Mouse (Mus musculus) hindbrain, embryonic 16.5 days (tissue): ENCODE data around the gene Tor4a. TPM values are rescaled to one million over a fixed set of nuclear protein-coding genes. Genes with fewer than 3 reads are reported as not detected.

Experiments
- ATAC-seq: fragments of 200-750 bp; cut with Nextera tagmentation; 2 replicates; pipeline ENCODE4 v1.8.0; 2017; ENCODE audit warnings: moderate TSS enrichment, moderate library complexity
- H3K27ac ChIP-seq: fragments of 300-500 bp; sonication (generic); 2 replicates; pipeline ENCODE4 v1.5.1; 2014; ENCODE audit warnings: low read depth, mild to moderate bottlenecking, control low read depth, low read length, moderate library complexity
- H3K27me3 ChIP-seq: fragments of 300-500 bp; sonication (generic); replicated peaks from 2 replicates; pipeline ENCODE4 v1.6.1; 2014; ENCODE audit warnings: low read length; ENCODE audit not compliant: control insufficient read depth, insufficient read depth
- H3K36me3 ChIP-seq: fragments of 300-500 bp; sonication (generic); 2 replicates; pipeline ENCODE4 v1.6.1; 2014; ENCODE audit warnings: mild to moderate bottlenecking, low read length, moderate library complexity, mixed read lengths; ENCODE audit not compliant: control insufficient read depth, insufficient read depth
- H3K4me1 ChIP-seq: fragments of 300-500 bp; sonication (generic); 2 replicates; pipeline ENCODE4 v1.6.1; 2014; ENCODE audit warnings: low read depth, low read length; ENCODE audit not compliant: control insufficient read depth, insufficient read depth
- H3K4me2 ChIP-seq: fragments of 300-500 bp; sonication (generic); 2 replicates; pipeline ENCODE4 v1.6.1; 2014; ENCODE audit warnings: mild to moderate bottlenecking, low read length, control low read depth, moderate library complexity
- H3K4me3 ChIP-seq: fragments of 300-500 bp; sonication (generic); 2 replicates; pipeline ENCODE4 v1.5.1; 2014; ENCODE audit warnings: mild to moderate bottlenecking, low read length, control low read depth, moderate library complexity
- H3K9ac ChIP-seq: fragments of 300-500 bp; sonication (generic); 2 replicates; pipeline ENCODE4 v1.6.1; 2014; ENCODE audit warnings: low read depth, mild to moderate bottlenecking, control low read depth, low read length, moderate library complexity
- H3K9me3 ChIP-seq: fragments of 300-500 bp; sonication (generic); 2 replicates; pipeline ENCODE4 v1.6.1; 2014; ENCODE audit warnings: mild to moderate bottlenecking, low read length, moderate library complexity; ENCODE audit not compliant: control insufficient read depth
- WGBS: fragments of 180-500 bp; shearing (Covaris S2); extraction: QIAGEN DNeasy Blood & Tissue Kit; methylation state at CpG from one replicate; pipeline ENCODE4 v1.1.7; 2014; 5-methylcytosine and 5-hydroxymethylcytosine counted together
- polyA plus RNA-seq: library from polyadenylated mRNA; unstranded; fragments of >200 nt; fragmentation: Nextera tagmentation; extraction: Ambion mirVana; gene quantifications from 2 replicates; pipeline ENCODE4 v1.2.1, GENCODE M21; 2015

Gene Tor4a
- polyA plus RNA-seq, 1 experiment from 2014 or later: 2.1 TPM

DNA sequence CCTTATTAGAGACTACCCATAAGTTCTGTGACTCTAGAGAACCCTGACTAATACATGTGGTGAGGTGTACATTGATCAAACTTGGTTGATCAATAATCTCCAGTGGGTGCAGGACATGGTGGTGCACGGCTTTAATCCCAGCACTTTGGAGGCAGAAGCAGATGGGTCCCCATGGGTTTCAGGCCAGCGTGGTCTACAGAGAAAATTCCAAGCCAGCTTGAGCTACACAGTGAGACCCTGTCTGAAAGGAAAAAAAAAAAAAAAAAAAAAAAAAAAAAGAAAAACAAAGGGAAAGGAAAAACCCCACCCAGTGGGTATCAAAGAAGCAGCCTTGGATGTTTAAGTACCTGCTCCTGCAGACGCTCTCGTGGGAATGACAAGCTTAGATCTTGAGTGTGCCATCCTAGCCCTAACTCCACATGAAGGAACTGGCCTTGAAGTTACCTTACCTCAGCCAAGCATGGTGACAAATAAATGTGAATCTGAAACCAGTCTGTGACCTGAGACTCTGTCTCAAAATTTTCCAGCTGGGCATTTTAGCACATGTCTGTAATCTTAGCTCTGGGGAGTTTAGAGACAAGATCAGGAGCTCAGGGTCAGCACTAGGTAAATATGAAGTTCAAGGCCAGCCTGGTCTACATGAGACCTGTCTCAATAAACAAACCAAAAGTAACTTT is 45.3 kb downstream of the Tor4a start:
- no peak overlapping the region for H3K4me2 ChIP-seq
- H3K27me3 ChIP-seq: no peaks in the 10 kb centered on the region
- H3K27ac ChIP-seq: no peak overlapping the region
- H3K9ac ChIP-seq: no peak overlapping the region
- no peaks in the 10 kb centered on the region for H3K4me1 ChIP-seq
- 72% methylated on average over 4 of the region's 4 CpGs for WGBS
- H3K9me3 ChIP-seq: no peaks in the 10 kb centered on the region
- H3K4me3 ChIP-seq: no peak overlapping the region
- no peaks in the 10 kb centered on the region for H3K36me3 ChIP-seq
- no peak for ATAC-seq

DNA sequence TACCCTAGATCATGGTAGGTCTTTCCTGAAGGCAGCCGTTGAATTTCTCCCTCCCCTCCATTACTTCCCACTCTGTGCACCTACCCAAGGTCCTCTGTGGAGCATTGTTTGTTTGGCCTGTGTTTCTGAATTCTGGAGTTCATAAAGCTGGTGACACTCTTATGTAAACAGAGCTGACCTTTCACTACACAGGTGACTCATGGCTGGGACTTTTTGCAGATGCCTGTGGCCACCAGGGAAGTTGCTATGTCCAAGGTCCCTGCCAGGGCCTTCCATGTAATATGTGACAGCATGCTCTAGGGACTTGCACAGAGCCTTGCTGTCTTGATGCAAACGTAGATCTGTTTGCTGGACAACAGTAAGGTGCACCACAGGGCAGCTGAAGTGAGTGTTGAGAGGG is 47.0 kb downstream of the Tor4a start:
- no peak for ATAC-seq
- Histone ChIP-seq H3K27ac (no peak overlapping the region), H3K4me3 (no peak overlapping the region), H3K4me1 (no peaks in the 10 kb centered on the region), H3K36me3 (no peaks in the 10 kb centered on the region), H3K27me3 (no peaks in the 10 kb centered on the region), H3K9me3 (no peaks in the 10 kb centered on the region), H3K4me2 (no peak overlapping the region), H3K9ac (no peak overlapping the region)
- 73% methylated on average over 2 of the region's 2 CpGs for WGBS

DNA sequence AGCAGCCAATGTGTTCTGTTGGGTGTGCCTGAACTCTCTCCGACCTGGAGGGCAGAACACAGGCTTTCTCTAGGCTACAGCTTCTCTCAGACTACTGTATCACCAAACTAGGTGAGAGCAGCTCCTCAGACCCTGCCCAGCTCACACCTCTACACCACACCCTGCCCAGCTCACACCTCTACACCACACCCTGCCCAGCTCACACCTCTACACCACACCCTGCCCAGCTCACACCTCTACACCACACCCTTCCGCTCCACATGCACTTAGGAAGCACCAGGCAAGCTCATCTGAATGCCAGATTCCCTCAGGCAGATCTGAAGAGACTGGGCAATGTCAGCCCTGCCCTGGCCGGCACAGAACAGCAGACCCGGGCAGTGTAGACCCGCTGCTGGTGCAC is 48.8 kb downstream of the Tor4a start:
- Histone ChIP-seq H3K9me3 (no peaks in the 10 kb centered on the region), H3K4me1 (no peaks in the 10 kb centered on the region), H3K27me3 (no peaks in the 10 kb centered on the region), H3K36me3 (no peaks in the 10 kb centered on the region), H3K4me2 (no peak overlapping the region), H3K9ac (no peak overlapping the region), H3K4me3 (no peak overlapping the region), H3K27ac (no peak overlapping the region)
- ATAC-seq: no peak
- 90% methylated on average over 5 of the region's 5 CpGs for WGBS

DNA sequence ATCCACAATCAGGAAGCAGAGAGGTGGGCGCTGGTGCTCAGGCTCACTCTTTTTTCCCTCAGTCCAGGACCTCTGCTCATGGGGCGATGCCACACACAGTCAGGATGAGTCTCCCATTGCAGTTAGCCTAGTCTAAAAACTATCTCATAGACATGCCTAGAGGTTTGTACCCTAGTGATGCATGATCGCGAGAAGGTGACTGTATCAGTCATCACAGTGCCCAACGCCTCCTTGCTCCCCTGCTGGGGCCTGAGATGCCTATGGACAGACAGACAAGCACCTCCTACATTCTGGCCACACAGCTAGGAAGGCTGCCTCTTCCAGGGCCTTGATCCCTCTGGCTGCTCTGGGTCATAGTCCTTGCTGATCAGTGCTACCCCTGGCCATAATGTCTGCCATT is 49.3 kb downstream of the Tor4a start:
- no peaks in the 10 kb centered on the region for H3K9me3 ChIP-seq
- H3K36me3 ChIP-seq: no peaks in the 10 kb centered on the region
- WGBS: 75% methylated on average over 5 of the region's 5 CpGs
- no peak for ATAC-seq
- H3K27me3 ChIP-seq: no peaks in the 10 kb centered on the region
- H3K4me2 ChIP-seq: no peak overlapping the region
- H3K4me3 ChIP-seq: no peak overlapping the region
- H3K4me1 ChIP-seq: no peaks in the 10 kb centered on the region
- H3K9ac ChIP-seq: no peak overlapping the region
- no peak overlapping the region for H3K27ac ChIP-seq

DNA sequence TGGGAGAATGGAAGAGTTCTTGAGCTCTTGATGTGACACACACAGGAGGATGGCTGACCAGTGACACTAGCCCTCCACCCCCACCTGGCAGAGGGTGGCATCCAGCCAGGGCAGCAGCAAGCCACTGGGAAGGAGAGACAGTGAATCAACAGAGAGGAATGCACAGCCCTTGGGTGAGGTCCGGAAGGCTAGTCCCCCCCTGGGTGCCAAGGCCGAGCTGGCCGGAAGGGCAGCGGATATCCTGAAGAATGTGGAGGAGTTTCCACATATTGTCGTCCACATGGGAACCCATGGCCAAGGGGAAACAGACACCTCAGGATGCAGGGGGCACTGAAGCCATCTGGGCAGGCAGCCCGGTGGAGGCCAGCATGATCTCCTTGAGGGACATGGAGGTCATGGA is 51.3 kb downstream of the Tor4a start:
- no peak overlapping the region for H3K9ac ChIP-seq
- no peaks in the 10 kb centered on the region for H3K9me3 ChIP-seq
- H3K4me2 ChIP-seq: no peak overlapping the region
- H3K36me3 ChIP-seq: no peaks in the 10 kb centered on the region
- no peak overlapping the region for H3K27ac ChIP-seq
- H3K4me1 ChIP-seq: no peaks in the 10 kb centered on the region
- ATAC-seq: no peak
- WGBS: 84% methylated on average over 6 of the region's 6 CpGs
- no peak overlapping the region for H3K4me3 ChIP-seq
- no peaks in the 10 kb centered on the region for H3K27me3 ChIP-seq

Other genes with a start within 250 kb of the Tor4a start
- 5.4 and 14.6 TPM in 2 replicates for gene Zmynd19, start 247.1 kb downstream of the Tor4a start, polyA plus RNA-seq
- gene Dph7, start 234.5 kb downstream of the Tor4a start, polyA plus RNA-seq: 36.5 and 39.0 TPM in 2 replicates
- gene Mrpl41, start 221.8 kb downstream of the Tor4a start, polyA plus RNA-seq: 159 and 182 TPM in 2 replicates
- 2.2 and 3.4 TPM in 2 replicates for gene Pnpla7, start 220.9 kb downstream of the Tor4a start, polyA plus RNA-seq
- 173 and 174 TPM in 2 replicates for gene Nsmf, start 142.5 kb downstream of the Tor4a start, polyA plus RNA-seq
- not detected in 2 replicates for gene Entpd8, start 116.6 kb downstream of the Tor4a start, polyA plus RNA-seq
- gene Noxa1, start 101.7 kb downstream of the Tor4a start, polyA plus RNA-seq: not detected in 2 replicates
- gene Nrarp, start 16.1 kb downstream of the Tor4a start, polyA plus RNA-seq: 13.6 and 16.3 TPM in 2 replicates
- 105 and 112 TPM in 2 replicates for gene Nelfb, start 14.6 kb upstream of the Tor4a start, polyA plus RNA-seq
- gene Stpg3, start 17.8 kb upstream of the Tor4a start, polyA plus RNA-seq: not detected in 2 replicates
- gene Fam166a, start 21.9 kb upstream of the Tor4a start, polyA plus RNA-seq: 0.39 and 1.0 TPM in 2 replicates
- 486 and 553 TPM in 2 replicates for gene Tubb4b, start 27.8 kb upstream of the Tor4a start, polyA plus RNA-seq
- not detected in 2 replicates for gene Slc34a3, start 37.5 kb upstream of the Tor4a start, polyA plus RNA-seq
- not detected in 2 replicates for gene Rnf224, start 39.9 kb upstream of the Tor4a start, polyA plus RNA-seq
- gene Rnf208, start 45.4 kb upstream of the Tor4a start, polyA plus RNA-seq: 166 and 207 TPM in 2 replicates
- gene Cysrt1, start 45.6 kb upstream of the Tor4a start, polyA plus RNA-seq: 0.24 TPM in 1 of 2 replicates, not detected in the other
- 4.2 and 5.1 TPM in 2 replicates for gene AL732309.1, start 50.0 kb upstream of the Tor4a start, polyA plus RNA-seq
- 15.8 and 16.6 TPM in 2 replicates for gene Tmem203, start 58.6 kb upstream of the Tor4a start, polyA plus RNA-seq
- 20.3 TPM in 2 replicates for gene Tprn, start 65.7 kb upstream of the Tor4a start, polyA plus RNA-seq
- gene Ssna1, start 75.6 kb upstream of the Tor4a start, polyA plus RNA-seq: 181 and 183 TPM in 2 replicates
- gene Anapc2, start 75.6 kb upstream of the Tor4a start, polyA plus RNA-seq: 137 and 147 TPM in 2 replicates
- not detected in 2 replicates for gene Tmem210, start 91.3 kb upstream of the Tor4a start, polyA plus RNA-seq
- gene Lrrc26, start 93.0 kb upstream of the Tor4a start, polyA plus RNA-seq: 0.12 and 0.13 TPM in 2 replicates
- 56.9 and 65.8 TPM in 2 replicates for gene Grin1, start 122.3 kb upstream of the Tor4a start, polyA plus RNA-seq
- gene Man1b1, start 135.5 kb upstream of the Tor4a start, polyA plus RNA-seq: 41.6 and 48.3 TPM in 2 replicates
- gene Dpp7, start 159.5 kb upstream of the Tor4a start, polyA plus RNA-seq: 26.4 and 27.8 TPM in 2 replicates
- gene Uap1l1, start 168.8 kb upstream of the Tor4a start, polyA plus RNA-seq: 8.8 and 10.9 TPM in 2 replicates
- 15.7 and 17.2 TPM in 2 replicates for gene Sapcd2, start 175.4 kb upstream of the Tor4a start, polyA plus RNA-seq
- gene Entpd2, start 199.0 kb upstream of the Tor4a start, polyA plus RNA-seq: 6.7 and 7.4 TPM in 2 replicates
- 481 and 505 TPM in 2 replicates for gene Npdc1, start 202.5 kb upstream of the Tor4a start, polyA plus RNA-seq
- gene Fut7, start 226.4 kb upstream of the Tor4a start, polyA plus RNA-seq: 0.19 and 0.23 TPM in 2 replicates
- 13.5 and 15.5 TPM in 2 replicates for gene Abca2, start 231.8 kb upstream of the Tor4a start, polyA plus RNA-seq